Mouse (Mus musculus) erythroblast, embryonic 14.5 days (primary cell): ENCODE measurements around the gene Pgp.

Source experiments
- GATA1 ChIP-seq: IDR thresholded peaks from 2 replicates; pipeline ENCODE4 v1.6.1; 2012; ENCODE audit warnings: low read length, inconsistent platforms, mixed read lengths
- TAL1 ChIP-seq: IDR thresholded peaks from 3 replicates; pipeline ENCODE4 v1.6.1; 2012; ENCODE audit warnings: low read length, inconsistent platforms, mixed read lengths

DNA sequence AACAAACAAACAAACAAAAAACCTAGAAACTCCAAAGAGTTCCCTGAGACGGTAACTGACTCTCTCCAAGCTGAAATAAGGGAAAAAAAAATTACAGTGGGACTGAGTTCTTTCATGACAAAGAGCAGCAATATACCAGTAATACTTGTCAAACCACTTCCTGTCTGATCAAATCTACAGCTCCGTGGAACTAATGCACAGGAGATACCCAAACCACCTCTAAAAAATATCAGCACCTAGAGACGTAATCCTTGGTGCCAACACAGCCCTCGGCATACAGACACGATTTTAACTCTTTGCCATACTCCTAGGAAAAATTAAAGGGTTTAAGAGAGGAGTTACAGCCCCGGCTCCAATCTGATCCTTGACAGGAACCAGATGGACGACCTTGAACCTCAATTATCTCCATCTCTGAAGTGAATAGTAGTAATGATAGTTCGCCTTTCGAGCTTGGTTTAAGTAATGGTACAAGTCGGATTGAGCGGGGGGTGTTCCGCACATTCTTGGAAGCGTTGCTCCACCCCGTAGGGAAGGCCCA is 15.9 kb upstream of the Pgp start:
- TF ChIP-seq GATA1, result no peak
- TF ChIP-seq TAL1, result no peak
